Mouse (Mus musculus) lung, embryonic 14.5 days (tissue): Measurements from ENCODE around the gene Nipal4. TPM values are rescaled to one million over a fixed set of nuclear protein-coding genes. Genes with fewer than 3 reads are reported as not detected.

Source experiments
- ATAC-seq: fragments of 200-750 bp; cut with Nextera tagmentation; 2 replicates; pipeline ENCODE4 v1.8.0; 2017; ENCODE audit warnings: mild to moderate bottlenecking, moderate TSS enrichment, moderate library complexity; ENCODE audit not compliant: insufficient read depth
- DNase-seq: peaks from one replicate; pipeline ENCODE4 v3.0.0-alpha.2; 2015
- H3K27ac ChIP-seq: fragments of 300-500 bp; sonication (generic); 2 replicates; pipeline ENCODE4 v1.5.1; 2014; ENCODE audit warnings: low read depth, mild to moderate bottlenecking, moderate library complexity
- H3K27me3 ChIP-seq: fragments of 300-500 bp; sonication (generic); 2 replicates; pipeline ENCODE4 v1.6.1; 2014; ENCODE audit warnings: low read length, control low read depth; ENCODE audit not compliant: insufficient read depth
- H3K36me3 ChIP-seq: fragments of 300-500 bp; sonication (generic); 2 replicates; pipeline ENCODE4 v1.6.1; 2014; ENCODE audit warnings: control low read depth; ENCODE audit not compliant: insufficient read depth
- H3K4me1 ChIP-seq: fragments of 300-500 bp; sonication (generic); 2 replicates; pipeline ENCODE4 v1.6.1; 2014; ENCODE audit warnings: antibody characterized with exemption, control low read depth; ENCODE audit not compliant: insufficient read depth
- H3K4me2 ChIP-seq: fragments of 300-500 bp; sonication (generic); 2 replicates; pipeline ENCODE4 v1.6.1; 2014; ENCODE audit warnings: mild to moderate bottlenecking
- H3K4me3 ChIP-seq: fragments of 300-500 bp; sonication (generic); 2 replicates; pipeline ENCODE4 v1.5.1; 2014; ENCODE audit warnings: low read depth, low read length
- H3K9ac ChIP-seq: fragments of 300-500 bp; sonication (generic); 2 replicates; pipeline ENCODE4 v1.6.1; 2014
- H3K9me3 ChIP-seq: fragments of 300-500 bp; sonication (generic); 2 replicates; pipeline ENCODE4 v1.6.1; 2016; ENCODE audit warnings: low read depth, low read length, control low read depth
- CTCF ChIP-seq: IDR thresholded peaks from 2 replicates; pipeline ENCODE4 v1.5.1; 2016; ENCODE audit warnings: antibody characterized with exemption, low read depth
- WGBS: fragments of 180-500 bp; shearing (Covaris S2); extraction: QIAGEN DNeasy Blood & Tissue Kit; methylation state at CpG from one replicate; pipeline ENCODE4 v1.1.7; 2014; 5-methylcytosine and 5-hydroxymethylcytosine counted together
- polyA plus RNA-seq: library from polyadenylated mRNA; unstranded; fragments of >200 nt; fragmentation: Nextera tagmentation; extraction: Ambion mirVana; gene quantifications from 2 replicates; pipeline ENCODE4 v1.2.1, GENCODE M21; 2014

The Nipal4 gene
- polyA plus RNA-seq, result 1.5 and 1.8 TPM in 2 replicates

GRCm38 (mm10) chr11:46165866-46166585 lies at the start of gene Nipal4:
TSS of gene Nipal4 (minus strand) at chr11:46166508.
- Histone ChIP-seq H3K9ac (peak within 1 kb of the TSS; percentile 51), H3K4me2 (peak within 1 kb of the TSS; percentile 94), H3K9me3 (no peaks in the 10 kb centered on the region), H3K27ac (no peak within 1 kb of the TSS), H3K4me1 (no peaks in the 10 kb centered on the region; the same call in 1 of the 2 replicates), H3K27me3 (peaks cover 12% of the 10 kb centered on the region; the same call in 1 of the 2 replicates), H3K36me3 (no peaks in the 10 kb centered on the region), H3K4me3 (peak within 1 kb of the TSS; percentile 58)
- ATAC-seq, result peak; percentile 77
- peak; percentile 38 for DNase-seq
- no peak for TF ChIP-seq CTCF
- under 1% methylated on average over 39 of the region's 40 CpGs for WGBS

GRCm38 (mm10) chr11:46215354-46215753 lies 49.0 kb upstream of the Nipal4 start:
- peak; percentile 97 for DNase-seq
- no peaks in the 10 kb centered on the region for H3K27me3 ChIP-seq
- peak overlapping the region; percentile 18; the same call in 1 of the 2 replicates for H3K4me2 ChIP-seq
- peak overlapping the region; percentile 98 for H3K27ac ChIP-seq
- peak overlapping the region; percentile 21; the same call in 1 of the 2 replicates for H3K9ac ChIP-seq
- no peaks in the 10 kb centered on the region for H3K9me3 ChIP-seq
- no peaks in the 10 kb centered on the region for H3K36me3 ChIP-seq
- H3K4me3 ChIP-seq, result no peak overlapping the region
- peaks cover 30% of the 10 kb centered on the region for H3K4me1 ChIP-seq
- TF ChIP-seq CTCF, result peak; percentile 99
- ATAC-seq, result peak; percentile 77
- 6% methylated on average over 3 of the region's 3 CpGs for WGBS

- Histone ChIP-seq H3K9ac (peak overlapping the region; percentile 42), H3K27ac (peak overlapping the region; percentile 98), H3K27me3 (no peaks in the 10 kb centered on the region), H3K9me3 (no peaks in the 10 kb centered on the region), H3K4me2 (peak overlapping the region; percentile 18; the same call in 1 of the 2 replicates), H3K36me3 (no peaks in the 10 kb centered on the region), H3K4me3 (no peak overlapping the region), H3K4me1 (peaks cover 30% of the 10 kb centered on the region)
- no peak for TF ChIP-seq CTCF
- DNase-seq (peak; percentile 55), ATAC-seq (no peak)
- WGBS, result 13% methylated on average over 14 of the region's 14 CpGs
These were observed 48.3 kb upstream of the Nipal4 start for GRCm38 (mm10) chr11:46214368-46215230.

- peak overlapping the region; percentile 42 for H3K9ac ChIP-seq
- no peaks in the 10 kb centered on the region for H3K36me3 ChIP-seq
- DNase-seq (peak; percentile 91), ATAC-seq (peak; percentile 95)
- 0 out of 2 replicates have a peak overlapping the region, but pooled peaks have one; percentile 15 for H3K4me2 ChIP-seq
- no peaks in the 10 kb centered on the region for H3K27me3 ChIP-seq
- peak overlapping the region; percentile 98 for H3K27ac ChIP-seq
- no peak for TF ChIP-seq CTCF
- peaks cover 30% of the 10 kb centered on the region for H3K4me1 ChIP-seq
- no peak overlapping the region for H3K4me3 ChIP-seq
- H3K9me3 ChIP-seq, result no peaks in the 10 kb centered on the region
- WGBS, result 17% methylated on average over 5 of the region's 5 CpGs
These were observed 47.5 kb upstream of the Nipal4 start for GRCm38 (mm10) chr11:46213844-46214243.

- Histone ChIP-seq H3K36me3 (no peaks in the 10 kb centered on the region), H3K27me3 (no peaks in the 10 kb centered on the region), H3K9ac (no peak overlapping the region), H3K9me3 (no peaks in the 10 kb centered on the region), H3K4me1 (peaks cover 30% of the 10 kb centered on the region), H3K4me2 (no peak overlapping the region), H3K4me3 (no peak overlapping the region), H3K27ac (peak overlapping the region; percentile 30; the same call in 1 of the 2 replicates)
- no peak for ATAC-seq
- no peak for TF ChIP-seq CTCF
- DNase-seq, result no peak
- WGBS, result 18% methylated on average over 3 of the region's 3 CpGs
These were observed 45.5 kb upstream of the Nipal4 start for GRCm38 (mm10) chr11:46211858-46212257.

- H3K4me1 ChIP-seq, result peaks cover 28% of the 10 kb centered on the region
- no peak overlapping the region for H3K4me2 ChIP-seq
- TF ChIP-seq CTCF, result no peak
- H3K36me3 ChIP-seq, result no peaks in the 10 kb centered on the region
- no peak overlapping the region for H3K9ac ChIP-seq
- ATAC-seq, result no peak
- DNase-seq, result no peak
- no peak overlapping the region for H3K27ac ChIP-seq
- no peaks in the 10 kb centered on the region for H3K9me3 ChIP-seq
- WGBS, result 72% methylated on average over 2 of the region's 2 CpGs
- H3K4me3 ChIP-seq, result no peak overlapping the region
- H3K27me3 ChIP-seq, result no peaks in the 10 kb centered on the region
These were observed 43.6 kb upstream of the Nipal4 start for GRCm38 (mm10) chr11:46209884-46210283.
